Mouse (Mus musculus) intestine, postnatal 0 days (tissue): ENCODE measurements around the gene Slc13a3. TPM values are rescaled to one million over a fixed set of nuclear protein-coding genes. Genes with fewer than 3 reads are reported as not detected.

ENCODE experiments used
- ATAC-seq: fragments of 200-750 bp; cut with Nextera tagmentation; 2 replicates; pipeline ENCODE4 v1.8.0; 2017; ENCODE audit warnings: mild to moderate bottlenecking, moderate TSS enrichment, moderate library complexity
- H3K27ac ChIP-seq: fragments of 300-500 bp; sonication (generic); 2 replicates; pipeline ENCODE4 v1.5.1; 2014; ENCODE audit warnings: mild to moderate bottlenecking, low read depth, low read length, moderate library complexity
- H3K27me3 ChIP-seq: fragments of 300-500 bp; sonication (generic); replicated peaks from 2 replicates; pipeline ENCODE4 v1.6.1; 2014; ENCODE audit warnings: low read length, mixed read lengths; ENCODE audit not compliant: control insufficient read depth, insufficient read depth
- H3K36me3 ChIP-seq: fragments of 300-500 bp; sonication (generic); 2 replicates; pipeline ENCODE4 v1.6.1; 2014; ENCODE audit warnings: mild to moderate bottlenecking, moderate library complexity; ENCODE audit not compliant: control insufficient read depth, insufficient read depth
- H3K4me1 ChIP-seq: fragments of 300-500 bp; sonication (generic); replicated peaks from 2 replicates; pipeline ENCODE4 v1.6.1; 2014; ENCODE audit warnings: antibody characterized with exemption, low read length, mixed read lengths; ENCODE audit not compliant: control insufficient read depth, insufficient read depth
- H3K4me2 ChIP-seq: fragments of 300-500 bp; sonication (generic); replicated peaks from 2 replicates; pipeline ENCODE4 v1.6.1; 2014; ENCODE audit warnings: low read depth, mild to moderate bottlenecking, moderate library complexity
- H3K4me3 ChIP-seq: fragments of 300-500 bp; sonication (generic); 2 replicates; pipeline ENCODE4 v1.5.1; 2014; ENCODE audit warnings: low read depth, low read length
- H3K9ac ChIP-seq: fragments of 300-500 bp; sonication (generic); 2 replicates; pipeline ENCODE4 v1.6.1; 2014; ENCODE audit warnings: mild to moderate bottlenecking, low read depth, low read length
- H3K9me3 ChIP-seq: fragments of 300-500 bp; sonication (generic); 2 replicates; pipeline ENCODE4 v1.6.1; 2016; ENCODE audit warnings: mixed run types; ENCODE audit not compliant: control insufficient read depth
- CTCF ChIP-seq: sonication (generic); IDR thresholded peaks from 2 replicates; pipeline ENCODE4 v1.5.1; 2016; ENCODE audit warnings: low read depth, mild to moderate bottlenecking, control low read depth, antibody characterized with exemption, moderate library complexity
- WGBS: fragments of 180-500 bp; shearing (Covaris S2); extraction: QIAGEN DNeasy Blood & Tissue Kit; methylation state at CpG from one replicate; pipeline ENCODE4 v1.1.7; 2014; 5-methylcytosine and 5-hydroxymethylcytosine counted together
- polyA plus RNA-seq: library from polyadenylated mRNA; unstranded; fragments of >200 nt; fragmentation: Nextera tagmentation; extraction: Ambion mirVana; gene quantifications from 2 replicates; pipeline ENCODE4 v1.2.1, GENCODE M21; 2015

Slc13a3 gene
- polyA plus RNA-seq, 1 experiment from 2014 or later = not detected

- no peak for ATAC-seq
- no peak overlapping the region for H3K27ac ChIP-seq
- H3K27me3 ChIP-seq = no peaks in the 10 kb centered on the region
- H3K4me3 ChIP-seq = no peak overlapping the region
- H3K36me3 ChIP-seq = no peaks in the 10 kb centered on the region
- no peak overlapping the region for H3K4me2 ChIP-seq
- H3K4me1 ChIP-seq = no peaks in the 10 kb centered on the region
- 67% methylated on average over 4 of the region's 4 CpGs for WGBS
- no peak overlapping the region for H3K9ac ChIP-seq
- no peak for TF ChIP-seq CTCF
- H3K9me3 ChIP-seq = no peaks in the 10 kb centered on the region
Observed at GRCm38 (mm10) chr2:165419670-165420111, 53.3 kb downstream of the Slc13a3 start.

GRCm38 (mm10) chr2:165418577-165418976, 54.5 kb downstream of the Slc13a3 start:
- no peak overlapping the region for H3K4me2 ChIP-seq
- H3K36me3 ChIP-seq = no peaks in the 10 kb centered on the region
- TF ChIP-seq CTCF = no peak
- no peak overlapping the region for H3K9ac ChIP-seq
- no peak for ATAC-seq
- no peak overlapping the region for H3K4me3 ChIP-seq
- H3K9me3 ChIP-seq = no peaks in the 10 kb centered on the region
- H3K27ac ChIP-seq = no peak overlapping the region
- H3K4me1 ChIP-seq = no peaks in the 10 kb centered on the region
- WGBS = 86% methylated on average over 2 of the region's 2 CpGs
- H3K27me3 ChIP-seq = no peaks in the 10 kb centered on the region

DNA sequence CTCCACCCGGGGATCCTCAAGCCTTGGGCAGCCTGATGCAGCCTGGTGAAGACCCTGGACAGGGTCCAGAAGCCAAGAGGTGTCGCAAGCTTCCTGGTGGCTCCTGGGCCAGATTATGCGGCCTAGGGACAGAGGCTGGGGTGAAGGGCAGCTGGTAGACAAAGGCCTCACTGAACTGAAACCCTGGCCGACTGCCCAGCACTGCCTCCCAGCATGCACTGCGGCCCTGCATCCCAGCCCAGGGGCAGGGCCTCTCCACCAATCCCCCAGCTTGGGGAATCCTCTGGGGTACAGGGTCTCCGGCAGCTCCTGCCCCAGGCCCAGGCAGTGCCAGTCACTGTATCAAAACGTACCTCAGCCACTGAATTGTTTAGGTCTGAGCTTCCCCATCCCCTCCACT, 55.7 kb downstream of the Slc13a3 start:
- 71% methylated on average over 7 of the region's 7 CpGs for WGBS
- no peak overlapping the region for H3K9ac ChIP-seq
- no peaks in the 10 kb centered on the region for H3K27me3 ChIP-seq
- H3K4me3 ChIP-seq = no peak overlapping the region
- no peaks in the 10 kb centered on the region for H3K36me3 ChIP-seq
- no peaks in the 10 kb centered on the region for H3K4me1 ChIP-seq
- no peak overlapping the region for H3K27ac ChIP-seq
- ATAC-seq = no peak
- H3K9me3 ChIP-seq = no peaks in the 10 kb centered on the region
- no peak overlapping the region for H3K4me2 ChIP-seq
- TF ChIP-seq CTCF = no peak

DNA sequence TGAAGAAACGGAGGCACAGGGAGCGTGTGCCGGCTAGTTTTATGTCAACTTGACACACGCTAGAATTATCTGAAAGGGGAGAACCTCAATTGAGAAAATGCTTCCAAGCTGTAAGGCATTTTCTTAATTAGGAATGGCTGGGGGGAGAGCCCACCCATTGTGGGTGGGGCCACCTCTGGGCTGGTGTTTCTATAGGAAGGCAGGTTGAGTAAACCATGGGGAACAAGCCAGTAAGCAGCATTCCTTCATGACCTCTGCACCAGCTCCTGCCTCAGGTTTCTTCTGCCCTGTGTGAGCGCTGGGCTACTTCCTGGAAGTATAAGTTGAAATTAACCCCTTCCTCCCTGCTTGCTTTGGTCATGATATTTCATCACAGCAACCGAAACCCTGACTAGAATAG, 57.2 kb downstream of the Slc13a3 start:
- Histone ChIP-seq H3K9ac (no peak overlapping the region), H3K4me3 (no peak overlapping the region), H3K36me3 (no peaks in the 10 kb centered on the region), H3K4me1 (no peaks in the 10 kb centered on the region), H3K9me3 (no peaks in the 10 kb centered on the region), H3K27ac (no peak overlapping the region), H3K27me3 (no peaks in the 10 kb centered on the region), H3K4me2 (no peak overlapping the region)
- no peak for ATAC-seq
- WGBS = 58% methylated on average over 6 of the region's 6 CpGs
- no peak for TF ChIP-seq CTCF

DNA sequence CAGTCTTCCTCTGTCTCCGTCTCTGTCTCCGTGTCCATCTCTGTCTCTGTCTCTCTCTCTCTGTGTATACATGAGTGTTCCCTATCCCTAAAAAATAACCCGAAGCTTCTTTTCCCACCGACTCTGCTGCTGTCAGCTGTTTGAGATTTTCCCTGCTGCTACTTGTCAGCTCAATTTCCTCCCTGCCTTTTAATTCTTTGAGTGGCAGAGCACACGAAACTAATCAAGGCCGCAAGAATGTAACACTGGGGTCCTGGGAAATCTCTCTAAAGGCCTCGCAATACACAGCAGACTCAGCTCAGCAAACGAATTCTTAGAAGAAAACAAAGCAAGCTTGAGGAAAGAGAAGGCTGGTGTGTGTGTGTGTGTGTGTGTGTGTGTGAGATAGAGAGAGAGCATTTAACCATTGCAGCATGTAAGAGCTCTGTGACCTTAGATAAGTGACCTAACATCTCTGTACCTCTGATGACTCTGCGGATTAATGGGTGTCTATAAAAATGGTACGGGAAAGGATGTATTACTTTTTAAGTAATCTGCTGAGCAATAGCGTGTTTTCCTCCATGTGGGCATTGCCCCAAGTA, 57.8 kb downstream of the Slc13a3 start:
- ATAC-seq = no peak
- H3K9me3 ChIP-seq = no peaks in the 10 kb centered on the region
- no peak for TF ChIP-seq CTCF
- no peak overlapping the region for H3K9ac ChIP-seq
- no peaks in the 10 kb centered on the region for H3K4me1 ChIP-seq
- H3K27me3 ChIP-seq = no peaks in the 10 kb centered on the region
- H3K4me2 ChIP-seq = no peak overlapping the region
- no peak overlapping the region for H3K4me3 ChIP-seq
- H3K36me3 ChIP-seq = no peaks in the 10 kb centered on the region
- WGBS = 52% methylated on average over 11 of the region's 11 CpGs
- no peak overlapping the region for H3K27ac ChIP-seq

DNA sequence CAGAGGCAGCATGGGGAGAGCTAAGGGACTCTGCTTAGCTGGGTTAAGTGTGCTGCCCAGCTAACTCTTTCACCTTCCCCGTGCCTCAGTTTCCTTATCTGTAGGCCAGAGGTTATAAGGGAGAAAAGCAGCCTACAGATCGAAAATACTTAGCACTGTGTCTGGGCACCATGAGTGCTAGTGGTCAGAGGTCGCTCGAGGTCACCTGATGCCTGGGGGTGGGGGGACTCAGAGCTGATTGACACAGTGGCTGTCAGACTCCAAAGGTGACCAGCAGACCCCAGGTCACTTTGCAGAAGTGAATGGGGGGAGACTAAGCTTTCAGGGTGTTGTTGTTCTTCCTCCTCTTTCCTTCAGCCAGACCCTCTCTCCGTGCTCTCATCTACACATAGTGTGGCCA, 58.7 kb downstream of the Slc13a3 start:
- no peak overlapping the region for H3K27ac ChIP-seq
- no peak overlapping the region for H3K9ac ChIP-seq
- WGBS = 69% methylated on average over 5 of the region's 5 CpGs
- H3K9me3 ChIP-seq = no peaks in the 10 kb centered on the region
- H3K36me3 ChIP-seq = no peaks in the 10 kb centered on the region
- TF ChIP-seq CTCF = no peak
- no peaks in the 10 kb centered on the region for H3K4me1 ChIP-seq
- H3K4me2 ChIP-seq = no peak overlapping the region
- no peak for ATAC-seq
- no peaks in the 10 kb centered on the region for H3K27me3 ChIP-seq
- no peak overlapping the region for H3K4me3 ChIP-seq

DNA sequence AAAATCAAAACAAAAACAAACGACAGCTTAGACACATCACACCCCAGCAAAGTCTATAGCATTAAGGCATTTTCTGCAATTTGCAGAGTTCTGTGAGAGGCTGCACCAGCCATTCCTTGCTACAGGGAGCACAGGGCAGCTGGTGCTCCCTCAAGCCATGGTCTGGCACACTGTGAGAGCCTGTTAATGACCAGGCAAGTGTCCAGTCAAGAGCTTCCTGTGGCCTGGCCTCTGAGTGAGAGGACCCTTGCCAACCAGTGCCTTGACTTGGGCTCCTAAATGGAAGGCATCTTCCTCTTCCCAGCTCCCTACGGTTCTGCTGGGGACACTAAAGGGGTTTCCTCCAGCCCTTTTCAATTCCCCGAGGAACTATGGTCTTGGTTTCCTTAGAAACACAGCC, 59.1 kb downstream of the Slc13a3 start:
- Histone ChIP-seq H3K27ac (no peak overlapping the region), H3K4me3 (no peak overlapping the region), H3K4me2 (no peak overlapping the region), H3K4me1 (no peaks in the 10 kb centered on the region), H3K9ac (no peak overlapping the region), H3K36me3 (no peaks in the 10 kb centered on the region), H3K27me3 (no peaks in the 10 kb centered on the region), H3K9me3 (no peaks in the 10 kb centered on the region)
- WGBS = 39% methylated on average over 3 of the region's 3 CpGs
- no peak for ATAC-seq
- TF ChIP-seq CTCF = no peak
